Mouse (Mus musculus): ENCODE results near the gene Lypd6b. TPM values are rescaled to one million over a fixed set of nuclear protein-coding genes. Genes with fewer than 3 reads are reported as not detected.

Lypd6b gene
- total RNA-seq, 1 experiment from 2014 or later = 4.7 TPM

Other genes starting within 250 kb of the Lypd6b start
- 0.05 TPM in 1 of 2 replicates, not detected in the other for gene Kif5c, start 168.4 kb upstream of the Lypd6b start, total RNA-seq (2017)